Mouse (Mus musculus) hindbrain, embryonic 13.5 days (tissue): Measurements from ENCODE around the gene Ankfy1. TPM values are rescaled to one million over a fixed set of nuclear protein-coding genes. Genes with fewer than 3 reads are reported as not detected.

Source experiments
- ATAC-seq: fragments of 200-750 bp; cut with Nextera tagmentation; 2 replicates; pipeline ENCODE4 v1.8.0; 2017; ENCODE audit warnings: moderate TSS enrichment; ENCODE audit not compliant: low FRiP score
- H3K27ac ChIP-seq: fragments of 300-500 bp; sonication (generic); 2 replicates; pipeline ENCODE4 v1.5.1; 2015; ENCODE audit warnings: inconsistent platforms, mild to moderate bottlenecking, moderate library complexity
- H3K27me3 ChIP-seq: fragments of 300-500 bp; sonication (generic); 2 replicates; pipeline ENCODE4 v1.6.1; 2015; ENCODE audit warnings: mild to moderate bottlenecking, inconsistent platforms
- H3K36me3 ChIP-seq: fragments of 300-500 bp; sonication (generic); 2 replicates; pipeline ENCODE4 v1.6.1; 2015; ENCODE audit warnings: mild to moderate bottlenecking, inconsistent platforms
- H3K4me1 ChIP-seq: fragments of 300-500 bp; sonication (generic); replicated peaks from 2 replicates; pipeline ENCODE4 v1.6.1; 2015; ENCODE audit warnings: inconsistent platforms
- H3K4me2 ChIP-seq: fragments of 300-500 bp; sonication (generic); 2 replicates; pipeline ENCODE4 v1.6.1; 2015; ENCODE audit warnings: inconsistent platforms, mild to moderate bottlenecking, moderate library complexity
- H3K4me3 ChIP-seq: fragments of 300-500 bp; sonication (generic); 2 replicates; pipeline ENCODE4 v1.5.1; 2015; ENCODE audit warnings: mild to moderate bottlenecking, inconsistent platforms
- H3K9ac ChIP-seq: fragments of 300-500 bp; sonication (generic); 2 replicates; pipeline ENCODE4 v1.6.1; 2015; ENCODE audit warnings: mild to moderate bottlenecking, inconsistent platforms
- H3K9me3 ChIP-seq: fragments of 300-500 bp; sonication (generic); 2 replicates; pipeline ENCODE4 v1.6.1; 2016; ENCODE audit warnings: inconsistent platforms
- WGBS: fragments of 180-500 bp; shearing (Covaris S2); methylation state at CpG from one replicate; pipeline ENCODE4 v1.1.7; 2015; 5-methylcytosine and 5-hydroxymethylcytosine counted together
- polyA plus RNA-seq: library from polyadenylated mRNA; unstranded; fragments of >200 nt; fragmentation: Nextera tagmentation; extraction: Ambion mirVana; gene quantifications from 2 replicates; pipeline ENCODE4 v1.2.1, GENCODE M21; 2015

Ankfy1 gene
- polyA plus RNA-seq, 1 experiment from 2014 or later: 22.7 TPM

- no peaks in the 10 kb centered on the region for H3K27me3 ChIP-seq
- H3K4me3 ChIP-seq: no peak overlapping the region
- ATAC-seq: no peak
- peaks cover 29% of the 10 kb centered on the region for H3K4me1 ChIP-seq
- no peaks in the 10 kb centered on the region for H3K36me3 ChIP-seq
- H3K4me2 ChIP-seq: no peak overlapping the region
- H3K27ac ChIP-seq: no peak overlapping the region
- H3K9me3 ChIP-seq: no peaks in the 10 kb centered on the region
- no peak overlapping the region for H3K9ac ChIP-seq
These were observed 108.3 kb downstream of the Ankfy1 start for GRCm38 (mm10) chr11:72798112-72798511.

GRCm38 (mm10) chr11:72801182-72801581, 111.4 kb downstream of the Ankfy1 start:
- Histone ChIP-seq H3K27me3 (no peaks in the 10 kb centered on the region), H3K9ac (no peak overlapping the region), H3K27ac (no peak overlapping the region), H3K4me1 (peaks cover 24% of the 10 kb centered on the region), H3K36me3 (0 out of 2 replicates have a peak, but pooled peaks cover 2% of the 10 kb centered on the region), H3K4me3 (no peak overlapping the region), H3K9me3 (no peaks in the 10 kb centered on the region), H3K4me2 (no peak overlapping the region)
- ATAC-seq: no peak

GRCm38 (mm10) chr11:72803038-72803437, 113.2 kb downstream of the Ankfy1 start:
- H3K4me2 ChIP-seq: no peak overlapping the region
- H3K36me3 ChIP-seq: 0 out of 2 replicates have a peak, but pooled peaks cover 2% of the 10 kb centered on the region
- 77% methylated on average over 3 of the region's 3 CpGs for WGBS
- peaks cover 15% of the 10 kb centered on the region for H3K4me1 ChIP-seq
- H3K9ac ChIP-seq: no peak overlapping the region
- no peak overlapping the region for H3K4me3 ChIP-seq
- no peak overlapping the region for H3K27ac ChIP-seq
- no peaks in the 10 kb centered on the region for H3K9me3 ChIP-seq
- H3K27me3 ChIP-seq: no peaks in the 10 kb centered on the region
- ATAC-seq: no peak

- H3K9me3 ChIP-seq: no peaks in the 10 kb centered on the region
- no peak for ATAC-seq
- H3K4me1 ChIP-seq: peaks cover 4% of the 10 kb centered on the region; the same call in 1 of the 2 replicates
- no peaks in the 10 kb centered on the region for H3K27me3 ChIP-seq
- no peak overlapping the region for H3K4me2 ChIP-seq
- H3K4me3 ChIP-seq: no peak overlapping the region
- H3K27ac ChIP-seq: no peak overlapping the region
- H3K36me3 ChIP-seq: 0 out of 2 replicates have a peak, but pooled peaks cover 2% of the 10 kb centered on the region
- H3K9ac ChIP-seq: no peak overlapping the region
These were observed 114.8 kb downstream of the Ankfy1 start for GRCm38 (mm10) chr11:72804586-72804985.

- ATAC-seq: no peak
- WGBS: 90% methylated on average over 3 of the region's 3 CpGs
These were observed 115.4 kb downstream of the Ankfy1 start for GRCm38 (mm10) chr11:72805232-72805631.

GRCm38 (mm10) chr11:72806556-72806955, 116.8 kb downstream of the Ankfy1 start:
- no peak overlapping the region for H3K27ac ChIP-seq
- 0 out of 2 replicates have a peak, but pooled peaks cover 2% of the 10 kb centered on the region for H3K36me3 ChIP-seq
- no peaks in the 10 kb centered on the region for H3K27me3 ChIP-seq
- 65% methylated on average over 2 of the region's 2 CpGs for WGBS
- no peak overlapping the region for H3K4me3 ChIP-seq
- no peak overlapping the region for H3K9ac ChIP-seq
- no peaks in the 10 kb centered on the region for H3K9me3 ChIP-seq
- no peak overlapping the region for H3K4me2 ChIP-seq
- ATAC-seq: no peak
- peaks cover 4% of the 10 kb centered on the region; the same call in 1 of the 2 replicates for H3K4me1 ChIP-seq

More at GRCm38 (mm10) chr11:72805232-72805631, 115.4 kb downstream of the Ankfy1 start:
- Histone ChIP-seq H3K4me1 (peaks cover 4% of the 10 kb centered on the region; the same call in 1 of the 2 replicates), H3K27ac (no peak overlapping the region), H3K27me3 (no peaks in the 10 kb centered on the region), H3K4me3 (no peak overlapping the region), H3K9me3 (no peaks in the 10 kb centered on the region), H3K9ac (no peak overlapping the region), H3K36me3 (0 out of 2 replicates have a peak, but pooled peaks cover 2% of the 10 kb centered on the region), H3K4me2 (no peak overlapping the region)

GRCm38 (mm10) chr11:72807992-72808391, 118.2 kb downstream of the Ankfy1 start:
- no peaks in the 10 kb centered on the region for H3K27me3 ChIP-seq
- H3K9me3 ChIP-seq: no peaks in the 10 kb centered on the region
- H3K27ac ChIP-seq: no peak overlapping the region
- no peak overlapping the region for H3K4me2 ChIP-seq
- no peak for ATAC-seq
- H3K36me3 ChIP-seq: 0 out of 2 replicates have a peak, but pooled peaks cover 2% of the 10 kb centered on the region
- 85% methylated on average over 4 of the region's 4 CpGs for WGBS
- no peak overlapping the region for H3K9ac ChIP-seq
- H3K4me3 ChIP-seq: no peak overlapping the region
- peaks cover 4% of the 10 kb centered on the region; the same call in 1 of the 2 replicates for H3K4me1 ChIP-seq

GRCm38 (mm10) chr11:72813687-72814086, 123.9 kb downstream of the Ankfy1 start:
- no peak overlapping the region for H3K4me3 ChIP-seq
- H3K4me1 ChIP-seq: no peaks in the 10 kb centered on the region
- no peak overlapping the region for H3K9ac ChIP-seq
- ATAC-seq: no peak
- no peak overlapping the region for H3K4me2 ChIP-seq
- WGBS: 97% methylated on average over 5 of the region's 5 CpGs
- no peaks in the 10 kb centered on the region for H3K9me3 ChIP-seq
- no peaks in the 10 kb centered on the region for H3K27me3 ChIP-seq
- no peak overlapping the region for H3K27ac ChIP-seq
- peaks cover 5% of the 10 kb centered on the region for H3K36me3 ChIP-seq

- peaks cover 10% of the 10 kb centered on the region for H3K36me3 ChIP-seq
- H3K27me3 ChIP-seq: no peaks in the 10 kb centered on the region
- H3K4me1 ChIP-seq: no peaks in the 10 kb centered on the region
- no peaks in the 10 kb centered on the region for H3K9me3 ChIP-seq
- H3K27ac ChIP-seq: no peak overlapping the region
- no peak overlapping the region for H3K4me3 ChIP-seq
- 78% methylated on average over 2 of the region's 2 CpGs for WGBS
- no peak overlapping the region for H3K9ac ChIP-seq
- no peak overlapping the region for H3K4me2 ChIP-seq
- no peak for ATAC-seq
These were observed 124.4 kb downstream of the Ankfy1 start for GRCm38 (mm10) chr11:72814188-72814587.

- no peaks in the 10 kb centered on the region for H3K4me1 ChIP-seq
- no peak overlapping the region for H3K9ac ChIP-seq
- no peak overlapping the region for H3K4me2 ChIP-seq
- H3K9me3 ChIP-seq: no peaks in the 10 kb centered on the region
- H3K27me3 ChIP-seq: no peaks in the 10 kb centered on the region
- no peak overlapping the region for H3K4me3 ChIP-seq
- H3K36me3 ChIP-seq: peaks cover 32% of the 10 kb centered on the region
- ATAC-seq: no peak
- 100% methylated on average over 1 of the region's 1 CpGs for WGBS
- no peak overlapping the region for H3K27ac ChIP-seq
These were observed 127.1 kb downstream of the Ankfy1 start for GRCm38 (mm10) chr11:72816859-72817258.

GRCm38 (mm10) chr11:72818067-72818466, 128.3 kb downstream of the Ankfy1 start:
- ATAC-seq: no peak
- peaks cover 42% of the 10 kb centered on the region for H3K36me3 ChIP-seq
- no peak overlapping the region for H3K4me3 ChIP-seq
- H3K9ac ChIP-seq: no peak overlapping the region
- H3K4me2 ChIP-seq: no peak overlapping the region
- WGBS: 92% methylated on average over 7 of the region's 7 CpGs
- H3K4me1 ChIP-seq: no peaks in the 10 kb centered on the region
- no peaks in the 10 kb centered on the region for H3K9me3 ChIP-seq
- no peak overlapping the region for H3K27ac ChIP-seq
- H3K27me3 ChIP-seq: no peaks in the 10 kb centered on the region

GRCm38 (mm10) chr11:72821041-72821440, 131.2 kb downstream of the Ankfy1 start:
- H3K4me3 ChIP-seq: no peak overlapping the region
- no peaks in the 10 kb centered on the region for H3K4me1 ChIP-seq
- H3K27ac ChIP-seq: no peak overlapping the region
- H3K9ac ChIP-seq: no peak overlapping the region
- H3K4me2 ChIP-seq: no peak overlapping the region
- H3K27me3 ChIP-seq: no peaks in the 10 kb centered on the region
- ATAC-seq: no peak
- 95% methylated on average over 7 of the region's 7 CpGs for WGBS
- H3K9me3 ChIP-seq: no peaks in the 10 kb centered on the region
- H3K36me3 ChIP-seq: peaks cover 66% of the 10 kb centered on the region
